Mouse (Mus musculus): Measurements from ENCODE around the gene Ssc5d. TPM values are rescaled to one million over a fixed set of nuclear protein-coding genes. Genes with fewer than 3 reads are reported as not detected.

The Ssc5d gene
- polyA plus RNA-seq, 1 experiment from 2014 or later: 0.62 TPM

GRCm38 (mm10) chr7:4993347-4993998, 67.9 kb downstream of the Ssc5d start:
- WGBS: 42% methylated on average over 55 of the region's 55 CpGs
- peak overlapping the region; percentile 64; the same call in 1 of the 2 replicates for H3K4me3 ChIP-seq
- peak overlapping the region; percentile 81 for H3K4me2 ChIP-seq
- peaks cover 28% of the 10 kb centered on the region for H3K4me1 ChIP-seq
- H3K27me3 ChIP-seq: peaks cover 17% of the 10 kb centered on the region
- H3K27ac ChIP-seq: no peak overlapping the region
- 0 out of 2 replicates have a peak overlapping the region, but pooled peaks have one; percentile 46 for H3K9ac ChIP-seq
- peaks cover 30% of the 10 kb centered on the region for H3K9me3 ChIP-seq
- peaks cover 36% of the 10 kb centered on the region for H3K36me3 ChIP-seq
- ATAC-seq (ENCODE audit: insufficient number of reproducible peaks, insufficient read depth, low FRiP score, low TSS enrichment, low read depth): no peak

- peak overlapping the region; percentile 81 for H3K4me2 ChIP-seq
- 52% methylated on average over 59 of the region's 59 CpGs for WGBS
- peaks cover 28% of the 10 kb centered on the region for H3K4me1 ChIP-seq
- ATAC-seq (ENCODE audit: insufficient number of reproducible peaks, insufficient read depth, low FRiP score, low TSS enrichment, low read depth): no peak
- H3K9ac ChIP-seq: 0 out of 2 replicates have a peak overlapping the region, but pooled peaks have one; percentile 46
- no peak overlapping the region for H3K27ac ChIP-seq
- H3K36me3 ChIP-seq: peaks cover 36% of the 10 kb centered on the region
- peaks cover 30% of the 10 kb centered on the region for H3K9me3 ChIP-seq
- peak overlapping the region; percentile 64 for H3K4me3 ChIP-seq
- H3K27me3 ChIP-seq: peaks cover 17% of the 10 kb centered on the region
Measured at GRCm38 (mm10) chr7:4993999-4994788, 68.6 kb downstream of the Ssc5d start.

Other genes with a start within 250 kb of the Ssc5d start
- gene Hspbp1, start 240.7 kb upstream of the Ssc5d start, polyA plus RNA-seq (2015; fragmentation: Nextera tagmentation; extraction: Ambion mirVana): 78.4 and 92.3 TPM in 2 replicates
- 2.7 and 3.1 TPM in 2 replicates for gene Brsk1, start 235.2 kb upstream of the Ssc5d start, polyA plus RNA-seq (2015; fragmentation: Nextera tagmentation; extraction: Ambion mirVana)
- gene Tmem150b, start 200.5 kb upstream of the Ssc5d start, polyA plus RNA-seq (2015; fragmentation: Nextera tagmentation; extraction: Ambion mirVana): 0.24 and 0.45 TPM in 2 replicates
- 62.0 and 64.3 TPM in 2 replicates for gene Kmt5c, start 185.7 kb upstream of the Ssc5d start, polyA plus RNA-seq (2015; fragmentation: Nextera tagmentation; extraction: Ambion mirVana)
- 53.3 and 75.6 TPM in 2 replicates for gene Cox6b2, start 172.7 kb upstream of the Ssc5d start, polyA plus RNA-seq (2015; fragmentation: Nextera tagmentation; extraction: Ambion mirVana)
- gene Fam71e2, start 154.5 kb upstream of the Ssc5d start, polyA plus RNA-seq (2015; fragmentation: Nextera tagmentation; extraction: Ambion mirVana): not detected in 2 replicates
- gene Il11, start 142.9 kb upstream of the Ssc5d start, polyA plus RNA-seq (2015; fragmentation: Nextera tagmentation; extraction: Ambion mirVana): not detected in 2 replicates
- gene Tmem190, start 142.8 kb upstream of the Ssc5d start, polyA plus RNA-seq (2015; fragmentation: Nextera tagmentation; extraction: Ambion mirVana): not detected in 2 replicates
- 6.3 and 7.2 TPM in 2 replicates for gene Tmem238, start 136.1 kb upstream of the Ssc5d start, polyA plus RNA-seq (2015; fragmentation: Nextera tagmentation; extraction: Ambion mirVana)
- gene Rpl28, start 132.9 kb upstream of the Ssc5d start, polyA plus RNA-seq (2015; fragmentation: Nextera tagmentation; extraction: Ambion mirVana): 335 and 398 TPM in 2 replicates
- gene Ube2s, start 113.2 kb upstream of the Ssc5d start, polyA plus RNA-seq (2015; fragmentation: Nextera tagmentation; extraction: Ambion mirVana): 347 and 400 TPM in 2 replicates
- gene Shisa7, start 81.1 kb upstream of the Ssc5d start, polyA plus RNA-seq (2015; fragmentation: Nextera tagmentation; extraction: Ambion mirVana): 0.39 and 0.63 TPM in 2 replicates
- gene Isoc2b, start 55.5 kb upstream of the Ssc5d start, polyA plus RNA-seq (2015; fragmentation: Nextera tagmentation; extraction: Ambion mirVana): 5.9 and 6.5 TPM in 2 replicates
- gene Isoc2a, start 48.6 kb upstream of the Ssc5d start, polyA plus RNA-seq (2015; fragmentation: Nextera tagmentation; extraction: Ambion mirVana): 1.3 TPM in 2 replicates
- gene Gm36210, start 19.3 kb upstream of the Ssc5d start, polyA plus RNA-seq (2015; fragmentation: Nextera tagmentation; extraction: Ambion mirVana): 0.15 TPM in 1 of 2 replicates, not detected in the other
- 4.3 and 4.8 TPM in 2 replicates for gene Zfp628, start 10.6 kb upstream of the Ssc5d start, polyA plus RNA-seq (2015; fragmentation: Nextera tagmentation; extraction: Ambion mirVana)
- gene Nat14, start 3.8 kb upstream of the Ssc5d start, polyA plus RNA-seq (2015; fragmentation: Nextera tagmentation; extraction: Ambion mirVana): 3.3 and 4.6 TPM in 2 replicates
- gene Sbk2, start 38.6 kb downstream of the Ssc5d start, polyA plus RNA-seq (2015; fragmentation: Nextera tagmentation; extraction: Ambion mirVana): 0.18 TPM in 1 of 2 replicates, not detected in the other
- 0.08 TPM in 1 of 2 replicates, not detected in the other for gene Sbk3, start 45.4 kb downstream of the Ssc5d start, polyA plus RNA-seq (2015; fragmentation: Nextera tagmentation; extraction: Ambion mirVana)
- gene Zfp579, start 70.4 kb downstream of the Ssc5d start, polyA plus RNA-seq (2015; fragmentation: Nextera tagmentation; extraction: Ambion mirVana): 38.4 and 42.0 TPM in 2 replicates
- gene Zfp524, start 88.6 kb downstream of the Ssc5d start, polyA plus RNA-seq (2015; fragmentation: Nextera tagmentation; extraction: Ambion mirVana): 10.3 and 12.0 TPM in 2 replicates
- gene Fiz1, start 88.9 kb downstream of the Ssc5d start, polyA plus RNA-seq (2015; fragmentation: Nextera tagmentation; extraction: Ambion mirVana): 45.7 and 47.9 TPM in 2 replicates
- gene Gm44973, start 89.7 kb downstream of the Ssc5d start, polyA plus RNA-seq (2015; fragmentation: Nextera tagmentation; extraction: Ambion mirVana): 1.2 TPM in 1 of 2 replicates, not detected in the other
- gene Zfp865, start 94.6 kb downstream of the Ssc5d start, polyA plus RNA-seq (2015; fragmentation: Nextera tagmentation; extraction: Ambion mirVana): 7.7 and 7.9 TPM in 2 replicates
- 46.1 and 55.4 TPM in 2 replicates for gene Ccdc106, start 94.8 kb downstream of the Ssc5d start, polyA plus RNA-seq (2015; fragmentation: Nextera tagmentation; extraction: Ambion mirVana)
- gene 4632433K11Rik, start 108.3 kb downstream of the Ssc5d start, polyA plus RNA-seq (2015; fragmentation: Nextera tagmentation; extraction: Ambion mirVana): not detected in 2 replicates
- 5.6 and 5.9 TPM in 2 replicates for gene Zfp784, start 112.7 kb downstream of the Ssc5d start, polyA plus RNA-seq (2015; fragmentation: Nextera tagmentation; extraction: Ambion mirVana)
- gene Zfp580, start 125.8 kb downstream of the Ssc5d start, polyA plus RNA-seq (2015; fragmentation: Nextera tagmentation; extraction: Ambion mirVana): 44.7 and 45.9 TPM in 2 replicates
- gene U2af2, start 136.4 kb downstream of the Ssc5d start, polyA plus RNA-seq (2015; fragmentation: Nextera tagmentation; extraction: Ambion mirVana): 137 and 155 TPM in 2 replicates
- 63.8 and 70.5 TPM in 2 replicates for gene Epn1, start 154.4 kb downstream of the Ssc5d start, polyA plus RNA-seq (2015; fragmentation: Nextera tagmentation; extraction: Ambion mirVana)
- not detected in 2 replicates for gene Rfpl4, start 191.2 kb downstream of the Ssc5d start, polyA plus RNA-seq (2015; fragmentation: Nextera tagmentation; extraction: Ambion mirVana)
- gene Rasl2-9, start 200.2 kb downstream of the Ssc5d start, polyA plus RNA-seq (2015; fragmentation: Nextera tagmentation; extraction: Ambion mirVana): 0.35 and 0.80 TPM in 2 replicates
- 0.03 TPM in 1 of 2 replicates, not detected in the other for gene Vmn1r55, start 223.9 kb downstream of the Ssc5d start, polyA plus RNA-seq (2015; fragmentation: Nextera tagmentation; extraction: Ambion mirVana)

Measured in embryonic facial prominence, embryonic 13.5 days (tissue).